Mouse (Mus musculus) T-helper 2 cell (primary cell): ENCODE measurements around the gene Nbea.

Experiments used
- in situ Hi-C: fragments of 300-600 bp; cut with MboI, MseI; formaldehyde crosslinking; loops from one replicate; pipeline ENCODE4 v1.15.1; 2025; ENCODE audit warnings: high pct_unique_total_duplicates

Nbea gene

DNA sequence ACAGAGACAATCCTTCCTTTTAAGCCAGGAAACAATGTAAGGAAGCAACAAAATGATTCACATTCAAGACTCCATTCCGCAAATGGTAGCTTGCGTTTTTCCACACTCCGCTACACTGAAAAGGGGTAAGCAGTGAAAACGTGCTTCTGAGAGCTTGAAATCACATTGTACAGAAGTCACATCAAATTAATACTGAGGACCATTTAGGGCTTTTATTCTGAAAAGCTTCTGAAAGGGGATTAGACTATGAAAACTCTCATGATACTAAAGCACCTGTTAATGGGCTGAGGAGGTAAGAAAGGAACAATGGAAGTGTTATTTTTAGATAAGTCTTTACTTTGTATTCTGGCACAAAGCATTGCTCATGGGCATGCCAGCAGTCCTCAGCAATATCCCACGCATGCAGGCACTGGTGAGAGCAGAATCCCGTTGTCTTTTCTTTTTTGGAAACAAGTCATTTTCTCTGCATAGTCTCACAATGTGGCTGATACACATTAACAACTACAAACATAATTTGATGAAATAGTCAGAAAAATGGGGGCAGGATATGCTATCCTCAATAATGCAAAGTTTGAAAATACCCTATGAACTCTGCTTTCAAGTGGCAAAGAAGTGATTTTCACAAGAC, 428.4 kb downstream of the Nbea start:
- in situ Hi-C loops = no loop called here

DNA sequence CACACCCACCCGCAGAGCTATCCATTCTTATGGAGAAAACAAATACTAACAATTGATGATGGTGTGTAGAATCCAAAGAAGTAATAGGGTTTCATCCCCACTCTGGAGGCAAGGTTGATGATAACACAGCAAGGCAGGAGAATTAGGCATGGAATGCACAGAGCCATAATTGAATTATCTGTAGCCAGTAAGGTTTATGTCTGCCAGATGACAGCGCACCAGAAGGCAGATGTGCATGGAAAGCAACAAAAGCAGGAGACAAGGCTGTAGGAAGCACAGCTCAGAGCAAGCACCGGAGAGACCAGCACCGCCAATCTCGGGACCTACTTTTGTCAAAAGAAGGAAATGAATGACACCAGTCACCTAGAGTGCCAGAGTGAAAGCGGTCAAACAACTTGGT, 429.6 kb downstream of the Nbea start:
- in situ Hi-C loops = no loop called here

DNA sequence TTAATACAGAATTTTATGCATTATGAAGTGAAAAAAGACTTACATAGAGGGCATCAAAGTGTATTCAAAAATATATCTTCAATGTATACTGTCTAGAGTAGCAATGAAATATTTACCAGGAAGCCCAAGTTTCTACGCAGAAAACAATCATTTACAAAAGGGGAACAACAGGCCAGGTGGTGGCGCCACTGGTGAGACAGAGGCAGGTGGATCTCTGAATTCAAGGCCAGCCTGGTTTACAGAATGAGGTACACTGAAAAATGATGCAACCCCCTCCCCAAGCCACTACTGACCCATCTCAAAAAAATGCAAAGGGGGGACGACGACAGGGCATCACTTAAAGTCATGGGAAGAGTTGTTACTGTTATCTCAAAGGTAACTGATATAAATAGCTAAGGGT, 430.9 kb downstream of the Nbea start:
- in situ Hi-C loops = no loop called here

DNA sequence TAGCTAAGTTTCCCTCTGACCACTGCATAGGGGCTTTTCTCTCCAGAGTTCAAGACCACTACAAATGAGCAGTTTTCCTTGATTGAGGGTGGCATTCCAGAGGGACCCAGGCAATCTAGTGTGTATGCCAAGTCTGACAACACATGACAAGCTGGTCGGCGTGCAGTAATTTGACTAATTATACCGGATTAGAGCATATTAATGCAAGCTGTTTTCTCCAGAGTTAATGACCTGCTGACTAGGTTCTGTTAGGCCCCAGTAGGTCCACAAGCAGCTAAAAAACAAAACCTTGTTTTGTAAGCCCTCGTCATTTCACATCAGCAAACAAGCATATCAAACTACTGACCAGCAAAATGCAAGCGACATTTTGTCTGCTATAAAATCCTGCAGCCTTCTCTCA, 432.1 kb downstream of the Nbea start:
- in situ Hi-C loops = no loop called here

DNA sequence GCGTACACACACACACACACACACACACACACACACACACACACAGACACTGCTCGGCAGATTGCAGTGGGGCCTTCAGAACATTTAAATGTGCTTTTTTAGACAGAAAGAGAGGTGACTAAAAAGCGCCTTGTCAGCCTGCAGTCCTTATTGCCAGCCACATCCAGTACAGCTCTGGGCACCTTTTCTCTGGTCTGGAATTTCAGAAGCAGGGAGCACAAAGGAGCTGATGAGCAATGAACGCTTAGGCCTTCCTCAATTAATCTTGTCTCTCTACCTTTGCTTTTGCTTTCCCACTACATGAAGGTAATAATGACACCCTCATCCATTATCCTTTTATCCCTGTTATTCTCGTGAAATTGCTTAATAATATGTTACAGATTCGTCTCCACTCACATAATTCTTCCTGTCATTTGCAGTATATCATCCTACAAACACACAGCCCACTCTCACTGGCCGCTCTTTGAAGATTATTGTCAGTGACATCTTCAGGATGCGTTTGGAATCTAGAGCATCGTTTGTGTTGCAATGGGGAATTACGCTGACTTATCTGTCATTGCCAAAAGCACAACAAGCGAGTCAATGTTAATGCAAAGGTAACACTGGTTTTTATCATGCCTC, 432.9 kb downstream of the Nbea start:
- in situ Hi-C loops = no loop called here

DNA sequence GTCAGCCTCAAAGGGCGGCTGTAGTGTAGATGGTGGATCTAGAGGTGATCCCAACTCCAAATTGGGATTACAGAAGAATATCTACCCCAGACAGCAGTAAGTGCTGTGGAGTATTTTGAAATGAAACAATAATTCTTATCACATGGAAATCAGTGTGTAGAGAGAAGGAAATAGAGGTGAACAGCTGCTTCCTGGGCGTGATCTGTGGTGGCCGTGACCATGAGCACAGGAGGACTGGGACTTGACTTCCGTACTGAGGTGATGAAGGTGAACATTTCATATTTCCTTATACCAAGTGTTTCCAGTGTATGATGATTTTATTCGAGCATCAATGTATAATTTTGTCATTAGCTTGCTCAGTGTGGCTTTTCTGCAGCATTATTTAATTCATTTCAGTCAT, 439.6 kb downstream of the Nbea start:
- in situ Hi-C loops = no loop called here

DNA sequence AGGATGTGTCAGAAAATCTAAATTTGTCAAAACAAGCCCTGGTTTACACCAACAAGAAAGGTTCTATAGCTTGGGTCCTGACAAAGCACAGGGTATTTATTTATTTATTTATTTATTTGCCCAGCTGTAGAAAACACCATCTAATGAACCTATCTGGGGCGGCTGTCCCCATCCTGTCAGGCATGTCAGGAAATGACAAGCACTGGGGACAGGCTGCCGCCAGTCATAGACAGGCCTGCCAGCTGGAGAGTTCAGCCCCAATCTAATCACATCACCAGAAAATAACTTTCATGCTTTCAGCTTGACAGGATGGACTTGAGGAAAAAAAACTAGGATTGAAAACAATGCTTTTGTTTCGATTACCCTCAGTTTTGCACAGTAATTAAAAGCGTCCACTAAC, 440.8 kb downstream of the Nbea start:
- in situ Hi-C loops = no loop called here

DNA sequence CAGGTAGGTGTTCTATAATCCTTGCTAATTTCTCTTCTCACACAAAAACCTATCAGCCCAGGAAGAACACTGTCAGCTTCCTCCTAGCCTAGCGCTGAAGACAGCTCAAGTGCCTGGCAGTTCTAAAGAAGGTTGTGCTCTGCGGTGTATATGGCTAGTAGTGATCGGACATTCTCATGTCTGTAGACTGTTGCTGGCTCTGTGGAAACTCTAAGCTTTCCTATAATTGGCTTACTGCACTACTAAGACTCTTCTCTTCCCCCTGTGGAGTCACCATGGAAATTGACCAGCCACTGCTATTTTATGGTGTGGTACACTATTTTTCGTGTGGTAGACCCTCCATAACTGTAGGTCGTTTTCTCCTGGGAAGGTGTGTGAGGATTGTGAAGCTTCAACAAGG, 441.3 kb downstream of the Nbea start:
- in situ Hi-C loops = no loop called here

DNA sequence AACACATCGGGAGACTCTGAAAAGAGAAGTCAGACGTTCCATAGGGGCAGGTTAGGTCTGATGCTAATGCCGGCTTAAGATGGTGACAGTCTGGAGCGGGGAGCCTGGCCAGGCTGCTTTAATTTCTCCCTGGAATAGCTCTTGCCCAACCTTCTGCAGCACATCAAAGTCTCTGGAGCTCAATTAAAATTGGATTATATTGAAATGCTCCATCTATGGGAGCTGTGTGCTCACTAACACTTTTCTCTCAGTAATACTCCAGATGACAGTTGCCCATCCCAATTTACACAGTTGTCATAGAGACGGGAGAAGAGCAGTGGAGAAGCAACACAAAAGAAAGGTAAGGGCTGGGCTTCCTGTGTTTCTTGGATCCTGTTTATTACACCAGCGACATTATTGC, 442.1 kb downstream of the Nbea start:
- in situ Hi-C loops = no loop called here

DNA sequence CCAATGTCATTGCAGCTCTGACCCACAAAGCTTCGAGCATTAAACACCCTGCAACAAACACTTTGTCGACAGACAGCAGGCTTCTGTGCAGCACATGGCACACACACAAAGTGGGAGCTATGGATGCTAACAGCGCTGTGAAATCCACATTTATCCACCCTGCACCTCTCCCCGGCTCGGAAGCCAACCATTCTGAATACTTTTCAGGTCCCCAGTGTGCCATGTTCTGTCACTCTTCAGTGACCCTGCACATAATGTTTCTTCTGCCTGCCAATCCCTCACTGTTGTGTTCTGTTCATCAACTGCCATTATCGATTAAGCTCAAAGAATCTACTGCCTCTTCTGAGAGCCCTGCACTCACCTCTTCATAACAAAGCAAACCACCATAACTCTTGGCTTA, 449.8 kb downstream of the Nbea start:
- in situ Hi-C loops = no loop called here

DNA sequence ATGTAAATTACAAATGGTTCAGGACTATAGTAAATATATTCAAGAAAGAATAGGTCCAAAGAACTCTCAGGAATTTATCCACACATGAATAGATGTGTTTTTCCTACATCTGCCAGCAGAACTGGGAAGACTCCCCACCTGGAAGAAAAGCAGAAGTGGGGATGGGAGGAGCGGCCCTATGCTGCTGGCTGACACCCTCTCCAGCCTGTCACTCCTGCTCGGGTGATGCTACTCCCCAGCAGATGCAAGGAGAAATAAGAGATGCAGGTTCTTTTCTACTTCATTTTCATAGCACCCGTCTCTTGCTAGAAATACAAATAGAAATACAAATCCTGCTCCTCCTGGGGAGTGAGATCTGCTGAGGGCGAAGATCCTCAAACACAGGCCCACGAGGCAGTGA, 453.0 kb downstream of the Nbea start:
- in situ Hi-C loops = no loop called here

DNA sequence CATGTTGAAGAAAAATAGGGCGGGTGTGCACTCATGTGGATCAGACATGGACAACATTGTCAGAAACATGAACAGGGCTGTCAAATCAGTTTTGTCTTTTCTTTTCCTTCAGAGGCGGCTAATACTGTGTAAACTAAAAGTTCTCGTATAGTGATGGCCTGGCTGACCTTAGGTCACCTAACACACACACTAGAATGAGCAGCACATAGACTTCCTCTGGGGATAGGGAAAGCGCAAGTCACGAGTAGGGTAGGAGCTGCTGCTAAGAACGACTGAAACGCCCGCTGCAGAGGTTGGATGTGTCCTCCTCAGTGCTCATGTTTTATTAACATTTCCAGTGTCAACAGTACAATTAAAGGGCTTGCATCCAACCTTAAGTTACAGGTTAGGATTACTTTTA, 453.4 kb downstream of the Nbea start:
- in situ Hi-C loops = no loop called here

DNA sequence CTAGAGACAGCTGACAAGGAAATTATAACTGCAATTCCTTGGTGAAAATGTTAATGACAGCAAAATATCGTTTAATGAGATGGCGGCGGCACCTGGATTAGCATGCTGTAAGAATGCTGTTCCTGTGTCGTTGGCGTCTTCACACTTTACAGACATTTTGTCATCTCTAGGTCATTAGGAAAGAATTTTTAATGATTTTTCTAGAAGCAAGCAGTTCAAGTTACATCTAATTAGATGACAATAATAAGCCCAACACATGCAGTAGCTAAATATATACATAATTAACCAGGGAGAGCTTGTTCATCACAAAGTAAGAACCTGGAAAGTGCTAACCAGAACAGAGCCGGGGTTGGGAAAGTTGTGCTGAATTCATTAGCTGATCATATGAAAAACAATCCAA, 469.2 kb downstream of the Nbea start:
- in situ Hi-C loops = no loop called here

DNA sequence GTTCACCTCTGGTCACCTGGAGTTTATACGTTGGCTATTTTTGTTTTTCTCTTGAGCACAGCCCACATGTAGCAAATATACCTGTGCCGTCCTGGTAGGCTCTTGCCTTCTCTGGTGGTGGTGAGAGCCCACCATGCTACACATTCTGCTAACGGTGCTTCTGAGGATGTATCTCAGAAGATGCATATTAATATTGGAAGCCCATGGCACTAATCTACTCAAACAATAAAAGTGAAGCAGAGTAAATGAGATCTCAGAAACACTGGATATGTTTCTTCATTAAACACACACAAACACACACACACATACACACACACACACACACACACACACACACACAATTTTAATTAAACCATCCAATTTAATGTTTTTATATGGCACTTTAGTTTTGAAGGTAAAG, 469.6 kb downstream of the Nbea start:
- in situ Hi-C loops = no loop called here

DNA sequence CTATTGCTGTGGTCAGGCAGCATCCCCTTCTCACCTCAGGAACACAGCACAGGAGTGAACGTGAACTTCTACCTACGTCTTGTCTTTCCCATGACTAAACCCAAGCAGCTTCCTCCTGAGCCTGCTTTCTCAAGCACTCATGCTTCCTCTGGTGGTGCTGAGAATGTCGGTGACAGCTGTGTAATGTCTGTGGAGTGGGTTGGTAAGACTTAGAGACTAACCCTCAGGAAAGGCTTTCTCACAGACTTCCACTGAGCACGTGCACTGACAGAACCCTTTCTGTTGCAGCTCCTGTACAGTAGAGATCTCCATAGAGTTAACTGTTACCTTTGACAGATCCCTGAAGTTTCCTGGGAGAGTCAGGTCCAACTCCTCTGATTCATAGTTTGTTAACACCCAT, 473.2 kb downstream of the Nbea start:
- in situ Hi-C loops = no loop called here

DNA sequence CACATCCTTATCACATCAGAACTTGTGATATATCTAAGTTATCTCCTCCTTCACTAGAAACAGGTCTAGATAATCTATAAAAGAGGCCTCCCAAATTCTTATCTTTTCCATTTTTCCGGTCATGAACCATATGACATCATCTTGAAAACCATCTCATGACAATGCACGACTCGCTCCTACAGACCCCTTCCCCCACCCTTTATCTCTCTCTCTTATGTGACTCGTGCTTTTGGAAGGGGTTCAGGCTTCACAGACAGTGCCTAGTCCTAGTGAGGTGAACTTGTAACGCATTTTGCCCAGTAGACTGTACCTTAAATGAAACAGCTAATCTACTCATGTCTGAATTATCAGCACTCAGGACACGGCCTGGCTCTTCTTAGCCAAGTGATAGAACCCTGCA, 481.9 kb downstream of the Nbea start:
- in situ Hi-C loops = no loop called here

DNA sequence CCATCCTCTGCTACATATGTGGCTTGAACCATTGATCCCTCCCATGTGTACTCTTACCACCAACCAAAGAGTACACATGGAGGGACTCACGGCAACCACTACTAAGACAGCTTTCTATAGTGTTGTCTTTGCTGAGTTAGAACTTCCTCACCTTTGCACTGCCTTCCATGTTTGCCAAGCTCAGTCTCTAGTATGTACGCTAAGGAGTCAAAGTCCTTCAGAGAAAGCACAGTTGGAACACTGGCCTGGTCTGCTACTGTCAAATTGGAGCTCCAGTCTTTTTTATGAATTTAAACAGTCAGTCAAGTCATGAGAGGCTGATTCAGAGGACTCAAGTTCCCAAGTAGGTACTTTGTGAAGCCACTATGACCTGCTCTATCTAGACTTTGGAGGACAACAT, 486.3 kb downstream of the Nbea start:
- in situ Hi-C loops = no loop called here

DNA sequence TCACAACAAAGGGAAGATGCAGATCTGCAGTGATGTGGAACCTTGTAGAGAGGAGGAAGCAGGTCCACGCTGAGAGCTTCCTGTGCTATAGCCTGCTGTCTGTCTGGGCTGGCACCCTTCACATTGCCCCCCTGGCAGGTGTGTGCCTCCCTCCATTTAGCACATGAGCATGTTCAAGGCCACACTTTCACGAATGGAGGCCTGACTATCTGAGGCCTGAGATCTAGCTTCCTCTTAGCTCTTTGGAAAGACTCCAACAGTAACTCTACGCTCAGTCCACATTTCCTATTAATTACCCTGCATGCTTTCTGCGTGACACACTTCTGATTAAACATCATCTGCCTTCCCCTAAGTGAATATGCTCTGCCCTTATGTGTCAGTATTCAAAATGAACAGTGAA, 490.4 kb downstream of the Nbea start:
- in situ Hi-C loops = no loop called here

DNA sequence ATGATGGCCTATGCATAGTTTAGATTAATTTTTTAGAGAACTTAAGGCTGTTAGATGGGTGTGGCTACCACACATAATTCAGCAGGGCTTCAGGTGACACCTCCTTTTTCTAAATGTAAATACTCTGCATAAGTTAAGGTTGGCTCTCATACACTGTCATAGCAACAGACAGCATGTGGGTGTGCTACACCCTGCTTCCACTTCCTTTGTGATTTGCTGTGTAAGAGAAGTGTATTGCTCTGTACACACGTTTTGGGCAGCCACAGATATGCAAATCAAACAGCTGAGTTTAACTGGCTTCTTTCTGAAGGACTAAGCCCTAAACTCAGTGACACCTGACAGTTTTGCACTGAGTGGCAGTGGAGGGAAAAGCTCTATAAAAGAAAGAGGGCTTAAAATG, 495.4 kb downstream of the Nbea start:
- in situ Hi-C loops = no loop called here

DNA sequence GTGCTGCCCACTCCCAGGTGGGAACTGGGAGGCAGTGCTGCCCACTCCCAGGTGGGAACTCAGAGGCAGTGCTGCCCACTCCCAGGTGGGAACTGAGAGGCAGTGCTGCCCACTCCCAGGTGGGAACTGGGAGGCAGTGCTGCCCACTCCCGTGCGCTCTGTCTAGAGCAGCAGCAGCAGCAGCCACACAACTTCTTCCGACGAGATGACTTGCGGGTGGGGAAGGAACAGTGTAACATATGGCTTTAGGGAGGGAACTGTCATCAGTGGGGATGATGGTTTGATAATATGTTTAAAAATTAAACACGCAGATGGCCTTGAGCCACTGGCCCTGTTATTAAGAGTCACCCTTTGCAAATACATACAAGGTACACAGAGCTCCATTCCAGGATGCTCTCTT, 496.5 kb downstream of the Nbea start:
- in situ Hi-C loops = no loop called here

DNA sequence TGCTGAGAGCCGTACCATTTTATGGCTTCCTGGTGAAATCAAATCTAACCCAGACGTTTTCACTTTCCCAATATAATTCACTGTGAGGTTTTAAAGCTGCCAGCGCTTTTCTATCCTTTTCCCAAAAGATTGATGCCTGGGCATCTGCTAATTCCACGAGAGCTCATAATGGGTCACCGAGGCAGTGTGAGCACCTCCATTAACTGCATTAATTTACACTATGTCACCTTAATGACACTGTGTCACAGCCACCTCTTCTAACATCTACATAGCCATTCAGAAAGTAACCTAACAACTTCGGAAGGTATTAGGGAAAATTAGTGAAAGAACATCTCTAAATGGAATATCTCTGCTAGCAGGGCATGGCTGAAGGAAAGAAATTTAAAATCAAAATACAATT, 497.9 kb downstream of the Nbea start:
- in situ Hi-C loops = no loop called here

DNA sequence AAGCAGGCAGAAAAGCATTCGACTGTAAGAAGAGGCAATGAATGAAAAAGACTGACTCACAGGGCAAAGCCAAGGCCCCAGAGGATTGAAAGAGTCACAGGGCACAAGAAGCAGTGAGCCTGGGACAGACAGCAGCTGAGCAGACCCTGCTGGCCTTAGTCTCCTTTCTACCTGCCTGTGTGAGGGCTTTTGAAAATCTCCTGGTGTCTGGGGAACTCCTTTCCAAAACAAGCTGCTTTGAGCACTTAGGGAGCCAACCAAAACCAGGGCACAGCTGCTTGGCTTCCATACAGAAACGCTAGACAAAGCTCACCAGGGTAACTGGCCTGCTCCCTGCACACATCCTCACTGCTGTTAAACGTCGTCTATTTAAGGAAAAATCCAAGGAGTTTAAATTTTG, 498.6 kb downstream of the Nbea start:
- in situ Hi-C loops = no loop called here

DNA sequence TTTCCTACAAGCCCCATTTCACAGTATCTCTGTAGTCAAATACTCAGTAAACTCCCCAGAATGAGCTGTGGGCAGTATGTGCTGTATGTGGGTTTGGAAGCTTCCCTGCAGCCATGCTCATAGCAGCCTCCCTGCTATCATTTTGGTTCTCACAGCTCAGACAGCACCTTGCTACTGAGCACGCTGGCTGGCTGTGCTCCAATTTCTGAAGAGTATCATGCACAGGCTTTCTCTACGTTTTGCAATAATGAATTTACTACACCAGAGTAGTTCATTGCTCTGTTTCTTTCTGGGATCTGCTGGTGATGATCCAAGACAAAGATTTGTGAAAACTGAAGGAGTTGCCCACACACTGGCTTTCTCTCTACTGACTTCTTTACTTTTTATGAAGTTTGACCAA, 505.8 kb downstream of the Nbea start:
- in situ Hi-C loops = no loop called here

DNA sequence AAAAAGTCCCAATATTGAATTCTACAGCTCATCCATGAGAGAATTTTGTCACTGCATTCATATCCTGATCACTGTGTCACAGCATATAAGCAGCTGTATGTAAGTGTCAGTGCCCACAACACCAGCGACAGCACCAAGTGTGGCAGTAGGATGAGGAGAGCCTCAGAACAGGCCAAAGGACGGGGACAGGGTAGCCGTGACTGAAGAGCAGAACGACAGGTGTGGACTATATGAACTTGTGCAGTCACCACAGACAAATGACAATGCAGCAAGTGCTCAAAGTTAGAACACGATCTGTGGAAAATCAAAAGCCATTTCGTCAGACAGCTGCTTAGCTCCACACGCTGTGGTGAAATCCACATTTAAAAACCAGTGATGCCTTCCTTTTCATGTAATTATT, 509.3 kb downstream of the Nbea start:
- in situ Hi-C loops = no loop called here
